Mouse (Mus musculus) G1E (cell line): ENCODE measurements at regions not wholly inside any gene's neighbourhood (a gene's known extent, or its start where the extent isn't known, plus 50 kb on each side); places are given as distances from the start of the nearest gene placed in this dataset.

Experiments
- ATAC-seq: 2 replicates; pipeline ENCODE4 v1.8.0; 2016; ENCODE audit warnings: mild to moderate bottlenecking; ENCODE audit not compliant: insufficient number of reproducible peaks, poor library complexity, low FRiP score, severe bottlenecking; ENCODE audit errors: extremely low read depth
- DNase-seq: peaks from one replicate; pipeline ENCODE4 v3.0.0; 2012; ENCODE audit warnings: low spot score
- H3K27me3 ChIP-seq: 2 replicates; pipeline ENCODE4 v1.6.1; 2012; ENCODE audit warnings: mild to moderate bottlenecking, low read length, inconsistent platforms; ENCODE audit not compliant: insufficient read depth
- H3K36me3 ChIP-seq: replicated peaks from 2 replicates; pipeline ENCODE3; 2012; ENCODE audit warnings: mild to moderate bottlenecking, inconsistent platforms
- H3K4me1 ChIP-seq: 2 replicates; pipeline ENCODE4 v1.6.1; 2012; ENCODE audit warnings: low read depth, low read length, inconsistent platforms, mixed read lengths; ENCODE audit not compliant: insufficient read depth
- H3K4me3 ChIP-seq: 2 replicates; pipeline ENCODE4 v1.5.1; 2012; ENCODE audit warnings: low read depth, mild to moderate bottlenecking, inconsistent platforms, low read length, moderate library complexity, mixed read lengths
- H3K9me3 ChIP-seq: replicated peaks from 2 replicates; pipeline ENCODE4 v1.6.1; 2012; ENCODE audit warnings: inconsistent platforms
- CTCF ChIP-seq: IDR thresholded peaks from 2 replicates; pipeline ENCODE4 v1.5.1; 2012; ENCODE audit warnings: low read depth, low read length, inconsistent platforms, mixed read lengths
- GATA1 ChIP-seq: IDR thresholded peaks from 2 replicates; pipeline ENCODE4 v1.6.1; 2012; ENCODE audit warnings: borderline replicate concordance, low read length, inconsistent platforms, mixed read lengths
- GATA2 ChIP-seq: IDR thresholded peaks from 2 replicates; pipeline ENCODE4 v1.6.1; 2012; ENCODE audit warnings: low read depth, low read length, inconsistent platforms, borderline replicate concordance
- POLR2AphosphoS5 ChIP-seq: IDR thresholded peaks from 2 replicates; pipeline ENCODE4 v1.6.1; 2012; ENCODE audit warnings: low read depth, low read length, inconsistent platforms; ENCODE audit not compliant: insufficient replicate concordance
- TAL1 ChIP-seq: conservative IDR thresholded peaks from 2 replicates; pipeline ENCODE4 v1.6.1; 2012; ENCODE audit warnings: low read depth, low read length, inconsistent platforms, mixed read lengths

- H3K27me3 ChIP-seq: peaks cover 35% of the 10 kb centered on the region
- no peaks in the 10 kb centered on the region for H3K9me3 ChIP-seq
- TF ChIP-seq TAL1 (no peak), POLR2AphosphoS5 (no peak), GATA2 (no peak), GATA1 (no peak), CTCF (no peak)
- ATAC-seq (no peak), DNase-seq (no peak)
- H3K4me1 ChIP-seq: peaks cover 3% of the 10 kb centered on the region; the same call in 1 of the 2 replicates
- H3K4me3 ChIP-seq: no peak overlapping the region
- H3K36me3 ChIP-seq: no peaks in the 10 kb centered on the region
Observed at GRCm38 (mm10) chr1:157004312-157005074, 65.1 kb upstream of the Ralgps2 start.

GRCm38 (mm10) chr1:157003034-157003433 lies 63.6 kb upstream of the Ralgps2 start:
- TF ChIP-seq CTCF (no peak), TAL1 (no peak), GATA1 (no peak), GATA2 (no peak)
- H3K4me1 ChIP-seq: peaks cover 4% of the 10 kb centered on the region

GRCm38 (mm10) chr1:157002258-157002657 lies 62.8 kb upstream of the Ralgps2 start:
- DNase-seq: no peak
- Histone ChIP-seq H3K4me3 (no peak overlapping the region), H3K4me1 (peaks cover 10% of the 10 kb centered on the region), H3K9me3 (no peaks in the 10 kb centered on the region), H3K36me3 (no peaks in the 10 kb centered on the region), H3K27me3 (peaks cover 31% of the 10 kb centered on the region)
- no peak for ATAC-seq
- no peak for TF ChIP-seq CTCF
- TF ChIP-seq POLR2AphosphoS5: no peak
- TF ChIP-seq GATA1: no peak
- no peak for TF ChIP-seq TAL1
- no peak for TF ChIP-seq GATA2

More at GRCm38 (mm10) chr1:157003034-157003433, 63.6 kb upstream of the Ralgps2 start:
- no peaks in the 10 kb centered on the region for H3K36me3 ChIP-seq
- no peak for DNase-seq
- no peak for ATAC-seq
- H3K4me3 ChIP-seq: no peak overlapping the region
- peaks cover 33% of the 10 kb centered on the region for H3K27me3 ChIP-seq
- H3K9me3 ChIP-seq: no peaks in the 10 kb centered on the region

DNA sequence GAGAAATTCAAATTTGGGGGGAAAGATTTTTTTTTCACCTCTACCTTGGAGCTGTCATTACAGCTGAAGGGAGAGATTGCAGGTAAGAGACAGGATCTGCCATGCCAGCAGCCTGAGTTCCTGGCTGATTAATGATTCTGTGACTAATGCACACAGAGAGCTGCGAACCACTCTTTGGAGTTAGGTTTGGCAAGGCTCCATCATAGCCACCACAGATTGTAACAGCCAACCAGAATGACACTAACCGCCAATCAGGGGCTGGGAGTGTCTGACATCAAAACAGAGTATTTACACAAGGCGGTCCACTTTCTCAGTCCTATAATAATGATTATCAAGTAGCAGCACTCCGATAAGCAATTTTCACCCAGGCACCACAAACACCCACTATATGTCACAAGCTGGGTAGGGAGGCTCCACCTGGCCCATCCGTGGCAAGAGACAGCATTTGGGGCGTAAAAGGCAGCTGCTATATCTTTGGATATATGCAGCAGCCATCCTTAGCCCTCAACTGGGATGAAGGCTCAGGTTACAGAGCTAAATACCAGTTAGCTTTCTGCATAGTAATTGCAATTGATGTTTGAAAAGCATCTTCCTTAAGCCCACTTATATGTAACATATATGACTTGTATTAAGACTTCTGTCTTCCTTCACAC lies 61.7 kb upstream of the Ralgps2 start:
- H3K4me1 ChIP-seq: peaks cover 17% of the 10 kb centered on the region
- no peak for DNase-seq

DNA sequence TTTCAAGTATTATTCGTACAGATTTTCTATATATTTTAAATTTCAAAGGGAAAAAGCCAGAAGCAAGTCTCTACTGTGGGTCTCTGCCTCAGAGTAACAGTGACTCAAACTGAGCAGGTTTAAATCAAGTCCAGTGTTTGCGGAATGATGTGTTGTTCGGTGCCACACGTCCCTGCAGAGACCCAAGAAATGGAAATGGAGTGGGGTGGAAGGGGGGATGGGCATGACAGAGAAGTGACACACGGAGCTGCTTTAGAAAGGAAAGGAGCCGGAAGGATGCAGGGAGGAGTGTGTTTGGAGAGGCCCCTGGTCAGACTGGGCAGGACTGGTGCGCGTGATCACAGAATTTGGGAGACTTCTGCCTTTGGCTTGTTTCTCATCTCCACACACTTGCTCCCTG lies 60.5 kb upstream of the Ralgps2 start:
- TF ChIP-seq GATA1 (no peak), CTCF (no peak), GATA2 (no peak), TAL1 (no peak), POLR2AphosphoS5 (no peak)
- DNase-seq: no peak
- Histone ChIP-seq H3K4me1 (peaks cover 29% of the 10 kb centered on the region), H3K9me3 (no peaks in the 10 kb centered on the region), H3K27me3 (peaks cover 24% of the 10 kb centered on the region), H3K36me3 (no peaks in the 10 kb centered on the region), H3K4me3 (no peak overlapping the region)
- ATAC-seq: no peak

More for the DNA sequence above, 61.7 kb upstream of the Ralgps2 start:
- no peak for ATAC-seq
- Histone ChIP-seq H3K9me3 (no peaks in the 10 kb centered on the region), H3K4me3 (no peak overlapping the region), H3K27me3 (peaks cover 30% of the 10 kb centered on the region), H3K36me3 (no peaks in the 10 kb centered on the region)
- TF ChIP-seq GATA2 (no peak), CTCF (no peak), POLR2AphosphoS5 (no peak), GATA1 (no peak)

DNA sequence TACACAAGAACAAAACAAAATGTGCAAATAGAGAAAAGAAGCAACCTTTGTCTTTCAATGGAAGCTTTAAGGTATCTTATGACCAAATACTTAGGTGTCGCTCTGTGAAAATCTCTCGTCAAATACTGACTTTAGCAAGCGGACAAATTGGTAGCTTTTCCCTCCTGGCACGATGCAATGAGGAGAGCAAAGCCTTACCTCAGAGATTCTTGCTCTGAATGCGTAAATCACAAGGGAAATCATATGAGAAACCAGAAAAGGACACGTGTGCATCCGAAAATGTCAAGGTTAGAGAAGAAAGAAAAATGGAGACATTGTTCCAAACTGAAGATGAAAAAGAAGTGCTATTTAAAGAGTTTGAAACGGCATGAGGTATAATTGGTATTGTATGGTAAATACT lies 59.8 kb upstream of the Ralgps2 start:
- TF ChIP-seq POLR2AphosphoS5: no peak
- H3K27me3 ChIP-seq: peaks cover 24% of the 10 kb centered on the region
- H3K9me3 ChIP-seq: no peaks in the 10 kb centered on the region
- no peak overlapping the region for H3K4me3 ChIP-seq
- DNase-seq: no peak
- H3K36me3 ChIP-seq: no peaks in the 10 kb centered on the region
- no peak for ATAC-seq
- peaks cover 35% of the 10 kb centered on the region for H3K4me1 ChIP-seq
